Mouse (Mus musculus) gonadal fat pad, adult 2 months (tissue): ENCODE measurements around the gene Trim13. TPM values are rescaled to one million over a fixed set of nuclear protein-coding genes. Genes with fewer than 3 reads are reported as not detected.

Experiments
- DNase-seq: peaks from one replicate; pipeline ENCODE4 v3.0.0-alpha.2; 2012; ENCODE audit warnings: low read depth
- polyA plus RNA-seq: library from polyadenylated mRNA; depleted of rRNA; stranded (reverse); fragments of >200 nt; gene quantifications from 2 replicates; pipeline ENCODE4 v1.2.3, GENCODE M21; 2012; rRNA removed

Gene Trim13
- polyA plus RNA-seq, 1 experiment = 3.0 TPM

GRCm38 (mm10) chr14:61613319-61613718 lies 15.3 kb downstream of the Trim13 start:
- no peak for DNase-seq

GRCm38 (mm10) chr14:61620371-61620770 lies 22.3 kb downstream of the Trim13 start:
- DNase-seq = no peak

- no peak for DNase-seq
Measured at GRCm38 (mm10) chr14:61635969-61636368, 37.9 kb downstream of the Trim13 start.

GRCm38 (mm10) chr14:61642668-61643067 lies 44.6 kb downstream of the Trim13 start:
- no peak for DNase-seq

GRCm38 (mm10) chr14:61645547-61645946 lies 47.5 kb downstream of the Trim13 start:
- DNase-seq = no peak

GRCm38 (mm10) chr14:61647182-61647880 lies 49.3 kb downstream of the Trim13 start:
- DNase-seq = no peak

- DNase-seq = no peak
Measured at GRCm38 (mm10) chr14:61647881-61648684, 50.0 kb downstream of the Trim13 start.

- DNase-seq = no peak
Measured at GRCm38 (mm10) chr14:61648685-61649504, 50.8 kb downstream of the Trim13 start.

- DNase-seq = no peak
Measured at GRCm38 (mm10) chr14:61650291-61650960, 52.4 kb downstream of the Trim13 start.

Other genes with a start within 250 kb of the Trim13 start
- 2.1 and 2.4 TPM in 2 replicates for gene Ebpl, start 237.8 kb upstream of the Trim13 start, polyA plus RNA-seq
- gene Kpna3, start 158.4 kb upstream of the Trim13 start, polyA plus RNA-seq = 9.6 and 11.2 TPM in 2 replicates
- 6.5 and 6.8 TPM in 2 replicates for gene Spryd7, start 41.4 kb upstream of the Trim13 start, polyA plus RNA-seq
- 0.15 TPM in 1 of 2 replicates, not detected in the other for gene Kcnrg, start 9.2 kb downstream of the Trim13 start, polyA plus RNA-seq